Mouse (Mus musculus) kidney, adult 2 months (tissue): ENCODE measurements at regions not wholly inside any gene's neighbourhood (a gene's known extent, or its start where the extent isn't known, plus 50 kb on each side); places are given as distances from the start of the nearest gene placed in this dataset.

Experiments used
- DNase-seq: peaks from one replicate; pipeline ENCODE4 v3.0.0; 2021
- H3K27ac ChIP-seq: fragments of 200-500 bp; 2 replicates; pipeline ENCODE4 v1.5.1; 2012; ENCODE audit warnings: low read depth, low read length, control low read depth, inconsistent platforms; ENCODE audit not compliant: insufficient read depth
- H3K27me3 ChIP-seq: fragments of 200-500 bp; replicated peaks from 2 replicates; pipeline ENCODE4 v1.6.1; 2012; ENCODE audit warnings: mild to moderate bottlenecking, moderate library complexity, low read length, inconsistent platforms; ENCODE audit not compliant: control insufficient read depth, insufficient read depth
- H3K36me3 ChIP-seq: fragments of 200-500 bp; 2 replicates; pipeline ENCODE4 v1.6.1; 2012; ENCODE audit warnings: mild to moderate bottlenecking, moderate library complexity, low read length, inconsistent platforms; ENCODE audit not compliant: control insufficient read depth, insufficient read depth
- H3K4me1 ChIP-seq: fragments of 200-500 bp; 2 replicates; pipeline ENCODE4 v1.6.1; 2011; ENCODE audit warnings: low read length; ENCODE audit not compliant: control insufficient read depth, insufficient read depth
- H3K4me3 ChIP-seq: fragments of 200-500 bp; 2 replicates; pipeline ENCODE4 v1.5.1; 2011; ENCODE audit warnings: mild to moderate bottlenecking, low read depth, low read length, control low read depth; ENCODE audit not compliant: insufficient read depth
- CTCF ChIP-seq: fragments of 200-500 bp; conservative IDR thresholded peaks from 2 replicates; pipeline ENCODE4 v1.5.1; 2011; ENCODE audit warnings: low read depth, mild to moderate bottlenecking, control low read depth, low read length, moderate library complexity, mixed read lengths; ENCODE audit not compliant: insufficient read depth, insufficient read length
- POLR2A ChIP-seq: fragments of 200-500 bp; IDR thresholded peaks from one replicate; pipeline ENCODE4 v1.6.1; 2011; ENCODE audit warnings: low read depth, low read length, control low read depth
- WGBS: fragments of 180-500 bp; shearing (Covaris S2); methylation state at CpG from one replicate; pipeline ENCODE4 v1.1.7; 2018; 5-methylcytosine and 5-hydroxymethylcytosine counted together

GRCm38 (mm10) chr10:93389276-93389675 lies 63.9 kb upstream of the Lta4h start:
- DNase-seq, result no peak
- no peak overlapping the region for H3K4me3 ChIP-seq
- no peak overlapping the region for H3K27ac ChIP-seq
- no peak for TF ChIP-seq POLR2A
- TF ChIP-seq CTCF, result no peak
- 88% methylated on average over 6 of the region's 6 CpGs for WGBS
- H3K27me3 ChIP-seq, result no peaks in the 10 kb centered on the region
- no peaks in the 10 kb centered on the region for H3K4me1 ChIP-seq
- no peaks in the 10 kb centered on the region for H3K36me3 ChIP-seq

- Histone ChIP-seq H3K27ac (no peak overlapping the region), H3K4me1 (no peaks in the 10 kb centered on the region)
These were observed 61.9 kb upstream of the Lta4h start for GRCm38 (mm10) chr10:93391296-93391695.

GRCm38 (mm10) chr10:93393902-93394301 lies 59.3 kb upstream of the Lta4h start:
- no peaks in the 10 kb centered on the region for H3K36me3 ChIP-seq
- H3K27ac ChIP-seq, result no peak overlapping the region
- DNase-seq, result no peak
- H3K4me1 ChIP-seq, result no peaks in the 10 kb centered on the region
- no peak overlapping the region for H3K4me3 ChIP-seq
- no peak for TF ChIP-seq POLR2A
- no peak for TF ChIP-seq CTCF
- H3K27me3 ChIP-seq, result no peaks in the 10 kb centered on the region
- 71% methylated on average over 1 of the region's 1 CpGs for WGBS

More at GRCm38 (mm10) chr10:93391296-93391695, 61.9 kb upstream of the Lta4h start:
- H3K36me3 ChIP-seq, result no peaks in the 10 kb centered on the region
- DNase-seq, result peak; percentile 36
- 66% methylated on average over 5 of the region's 5 CpGs for WGBS
- no peak overlapping the region for H3K4me3 ChIP-seq
- no peak for TF ChIP-seq CTCF
- no peak for TF ChIP-seq POLR2A
- no peaks in the 10 kb centered on the region for H3K27me3 ChIP-seq

GRCm38 (mm10) chr10:93397711-93398110 lies 55.5 kb upstream of the Lta4h start:
- Histone ChIP-seq H3K4me1 (no peaks in the 10 kb centered on the region), H3K27ac (no peak overlapping the region), H3K4me3 (no peak overlapping the region), H3K36me3 (no peaks in the 10 kb centered on the region), H3K27me3 (no peaks in the 10 kb centered on the region)
- no peak for DNase-seq
- WGBS, result 93% methylated on average over 5 of the region's 5 CpGs
- TF ChIP-seq CTCF, result no peak
- no peak for TF ChIP-seq POLR2A

GRCm38 (mm10) chr10:93398531-93399320 lies 54.5 kb upstream of the Lta4h start:
- no peak for TF ChIP-seq POLR2A
- TF ChIP-seq CTCF, result no peak
- WGBS, result 71% methylated on average over 11 of the region's 11 CpGs
- Histone ChIP-seq H3K36me3 (no peaks in the 10 kb centered on the region), H3K4me3 (no peak overlapping the region), H3K27ac (no peak overlapping the region), H3K4me1 (no peaks in the 10 kb centered on the region), H3K27me3 (no peaks in the 10 kb centered on the region)
- no peak for DNase-seq

GRCm38 (mm10) chr10:93402689-93403509 lies 50.3 kb upstream of the Lta4h start:
- no peaks in the 10 kb centered on the region for H3K36me3 ChIP-seq
- no peak overlapping the region for H3K27ac ChIP-seq
- DNase-seq, result no peak
- WGBS, result 53% methylated on average over 5 of the region's 5 CpGs
- no peak for TF ChIP-seq POLR2A
- no peak for TF ChIP-seq CTCF
- no peaks in the 10 kb centered on the region for H3K4me1 ChIP-seq
- no peaks in the 10 kb centered on the region for H3K27me3 ChIP-seq
- no peak overlapping the region for H3K4me3 ChIP-seq
